Mouse (Mus musculus) kidney, postnatal 36 days (tissue): ENCODE data around the gene Cacnb4.
A peak's percentile ranks its signal among the peaks of the same experiment; 100 is the strongest.

Experiments used
- DNase-seq, 2 experiments: peaks; one replicate each; pipeline ENCODE4 v3.0.0; 2021 to 2022; ENCODE audit warnings: mixed read lengths in 2 of 2

Cacnb4 gene

DNA sequence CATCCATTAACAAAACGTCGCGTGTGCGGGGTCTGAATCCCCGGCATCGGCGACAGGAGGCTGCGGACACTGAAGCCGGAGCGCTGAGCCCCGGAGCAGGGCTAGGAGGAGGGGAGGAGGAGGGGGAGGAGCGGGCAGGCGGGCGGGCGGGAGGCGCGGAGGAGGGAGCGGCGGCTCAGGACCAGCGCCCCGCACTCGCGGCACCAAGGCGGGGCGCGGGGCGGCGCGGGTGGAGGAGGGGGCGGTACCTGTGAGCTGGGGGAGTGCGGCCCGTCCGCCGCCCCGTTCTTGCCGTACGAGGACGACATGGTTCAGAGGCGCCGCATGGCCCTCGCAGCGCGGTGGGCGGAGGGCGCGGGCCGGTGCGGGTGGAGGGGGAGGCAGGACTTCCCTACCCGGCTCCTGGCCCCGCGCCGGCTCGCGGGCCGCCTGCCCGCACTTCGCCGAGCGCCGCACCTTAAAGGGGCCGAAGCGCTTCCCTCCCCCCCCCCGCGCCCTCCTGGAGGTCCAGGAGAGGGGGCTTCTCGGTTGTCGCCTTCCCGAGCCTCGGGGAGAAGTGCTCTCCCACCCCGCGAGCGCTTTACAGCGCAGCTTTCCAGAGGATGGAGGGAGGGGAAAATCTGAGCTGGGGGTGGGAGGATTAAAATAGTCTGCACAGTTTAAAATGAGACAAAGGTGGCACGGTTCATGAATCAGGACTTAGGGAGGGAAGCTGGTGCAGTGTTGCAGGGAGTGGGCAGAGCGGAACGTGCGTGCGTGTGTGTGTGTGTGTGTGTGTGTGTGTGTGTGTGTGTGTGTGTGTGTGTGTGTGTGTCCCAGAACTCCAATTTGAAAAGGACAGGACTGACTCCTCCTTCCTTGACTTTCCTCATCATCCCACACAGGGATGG, at the start of gene Cacnb4:
Gene Cacnb4 (minus strand): TSS at position 809 of the 890 bp plus-strand sequence.
- peak; percentile 25 to 74 for DNase-seq

GRCm38 (mm10) chr2:52720231-52721025, 43.8 kb upstream of the Cacnb4 start:
- DNase-seq = no peak

DNA sequence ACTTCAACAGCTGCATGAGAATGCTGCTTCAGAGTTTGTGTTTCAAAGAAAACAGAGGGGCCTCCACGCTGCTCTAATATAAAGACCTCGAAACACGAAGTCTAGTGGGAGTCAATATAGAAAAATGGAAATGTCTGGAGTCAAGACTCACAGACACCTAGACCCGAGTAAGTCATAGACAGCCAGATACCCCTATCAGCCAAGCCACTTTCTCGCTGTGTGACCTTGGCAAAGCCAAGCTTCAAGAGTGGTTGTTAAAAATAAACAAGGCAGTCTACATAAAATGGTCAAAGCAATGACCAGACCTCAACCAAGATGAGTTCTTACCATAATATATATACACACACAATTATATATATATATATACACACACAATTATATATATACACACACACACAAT, 40.4 kb upstream of the Cacnb4 start:
- no peak for DNase-seq

- no peak for DNase-seq
Measured at GRCm38 (mm10) chr2:52715538-52715937, 38.9 kb upstream of the Cacnb4 start.

GRCm38 (mm10) chr2:52714111-52714510, 37.5 kb upstream of the Cacnb4 start:
- DNase-seq = peak; percentile 31 to 57

DNA sequence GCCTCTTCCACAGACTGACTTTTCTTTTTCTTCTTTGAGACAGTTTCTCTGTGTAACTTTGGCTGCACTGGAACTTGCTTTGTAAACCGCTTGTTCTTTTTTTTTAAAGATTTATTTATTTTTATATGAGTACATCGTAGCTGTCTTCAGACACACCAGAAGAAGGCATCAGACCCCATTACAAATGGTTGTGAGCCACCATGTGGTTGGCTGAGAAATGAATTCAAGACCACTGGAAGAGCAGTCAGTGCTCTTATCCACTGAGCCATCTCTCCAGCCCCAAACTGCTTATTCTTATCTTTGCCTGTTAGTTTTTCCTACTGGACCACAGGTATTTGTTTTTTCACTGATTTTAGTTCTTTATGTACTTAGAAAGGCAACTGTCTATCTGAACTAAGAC, 34.2 kb upstream of the Cacnb4 start:
- DNase-seq = no peak

DNA sequence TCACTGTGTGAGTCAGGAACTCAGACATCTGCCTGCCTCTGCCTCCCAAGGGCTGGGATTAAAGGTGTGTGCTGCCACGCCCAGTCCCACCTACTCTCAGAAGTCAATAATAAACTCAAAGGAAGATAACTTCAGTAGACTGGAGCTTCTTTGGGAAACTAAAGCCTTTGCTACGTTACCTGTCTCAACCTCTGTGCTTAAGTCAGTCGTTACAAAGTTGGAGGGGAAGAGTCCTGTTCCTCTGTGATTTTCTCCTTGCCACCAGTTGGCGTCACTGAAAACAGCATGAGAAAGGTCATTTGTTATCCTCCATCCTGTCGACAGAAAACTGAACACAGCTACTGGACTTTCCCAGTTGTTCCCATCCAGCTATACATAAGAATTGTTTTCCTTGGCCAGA, 32.8 kb upstream of the Cacnb4 start:
- no peak for DNase-seq

DNA sequence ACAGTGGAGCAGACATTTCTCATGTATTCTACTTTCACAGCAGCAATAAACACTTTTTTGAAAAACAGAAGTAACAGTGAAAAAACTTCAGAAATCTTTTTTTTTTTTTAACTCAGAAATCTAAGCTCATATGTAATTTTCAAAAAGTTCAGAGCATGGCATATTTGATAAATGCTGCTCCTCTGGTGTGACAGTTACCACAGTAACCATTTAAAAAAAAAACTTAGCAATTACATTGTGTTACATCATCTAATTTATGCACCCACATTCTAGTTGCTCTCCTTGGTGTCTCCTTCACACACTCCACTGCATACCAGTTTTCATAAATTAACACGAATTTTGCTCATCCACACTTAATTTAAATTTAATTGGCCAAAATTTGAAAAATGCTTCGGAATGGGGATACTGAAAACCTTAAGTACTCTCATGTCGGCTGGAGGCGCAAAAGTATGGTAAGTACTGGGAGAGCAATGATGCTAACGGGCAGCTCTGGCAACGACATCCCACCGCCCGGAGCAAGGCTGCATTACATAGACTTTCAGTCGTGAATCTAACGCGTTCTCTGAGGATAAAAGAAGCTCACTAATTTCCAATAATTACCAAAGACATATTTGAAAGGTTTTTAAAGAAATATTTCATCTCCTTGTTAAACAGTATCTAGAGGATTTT, 24.9 kb upstream of the Cacnb4 start:
- no peak for DNase-seq

DNA sequence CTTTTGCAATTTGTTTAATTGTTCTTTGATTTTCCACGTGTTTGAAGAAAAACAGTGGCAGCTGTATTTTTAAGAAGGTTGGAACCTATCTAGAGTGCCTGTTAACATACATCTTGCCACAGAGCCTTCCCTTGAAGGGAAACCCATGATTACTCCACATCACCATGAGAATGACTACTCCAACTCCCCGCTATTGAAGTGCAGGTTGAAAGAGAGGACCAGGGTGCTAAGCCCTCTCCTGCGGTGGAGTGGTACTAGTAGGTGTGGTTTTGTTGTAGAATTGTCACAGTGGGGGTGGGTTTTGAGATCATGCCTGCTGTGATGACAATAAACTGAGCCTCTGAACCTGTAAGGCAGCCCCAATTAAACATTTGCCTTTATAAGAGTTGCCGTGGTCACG, 23.7 kb upstream of the Cacnb4 start:
- DNase-seq = no peak

GRCm38 (mm10) chr2:52694604-52695003, 18.0 kb upstream of the Cacnb4 start:
- no peak for DNase-seq

- peak in 1 of 2 experiments; percentile 19 for DNase-seq
Measured at GRCm38 (mm10) chr2:52691745-52692144, 15.1 kb upstream of the Cacnb4 start.

- DNase-seq = no peak
Measured at GRCm38 (mm10) chr2:52686601-52687000, 10.0 kb upstream of the Cacnb4 start.

GRCm38 (mm10) chr2:52677589-52677988, 958 bp upstream of the Cacnb4 start:
- no peak for DNase-seq

DNA sequence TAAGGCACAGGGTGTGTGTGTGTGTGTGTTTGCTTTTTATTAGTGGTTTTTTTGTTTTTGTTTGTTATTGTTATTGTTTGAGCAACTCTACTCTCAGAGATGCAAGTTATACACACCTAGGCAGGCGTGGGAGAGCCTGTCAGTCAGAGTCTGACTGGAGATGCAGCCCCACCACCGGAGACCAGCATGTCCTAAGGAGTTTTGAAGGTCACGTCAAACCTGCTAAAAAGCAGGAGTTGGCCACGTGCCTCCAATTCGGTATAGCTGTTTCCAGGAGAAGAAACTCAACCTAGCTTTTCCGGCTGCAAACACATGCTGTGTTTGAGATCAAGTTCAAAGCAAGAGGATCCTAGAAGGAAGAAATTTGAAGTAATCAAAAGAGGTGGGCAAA, 277 bp upstream of the Cacnb4 start:
- DNase-seq = peak in 1 of 2 experiments; percentile 48

DNA sequence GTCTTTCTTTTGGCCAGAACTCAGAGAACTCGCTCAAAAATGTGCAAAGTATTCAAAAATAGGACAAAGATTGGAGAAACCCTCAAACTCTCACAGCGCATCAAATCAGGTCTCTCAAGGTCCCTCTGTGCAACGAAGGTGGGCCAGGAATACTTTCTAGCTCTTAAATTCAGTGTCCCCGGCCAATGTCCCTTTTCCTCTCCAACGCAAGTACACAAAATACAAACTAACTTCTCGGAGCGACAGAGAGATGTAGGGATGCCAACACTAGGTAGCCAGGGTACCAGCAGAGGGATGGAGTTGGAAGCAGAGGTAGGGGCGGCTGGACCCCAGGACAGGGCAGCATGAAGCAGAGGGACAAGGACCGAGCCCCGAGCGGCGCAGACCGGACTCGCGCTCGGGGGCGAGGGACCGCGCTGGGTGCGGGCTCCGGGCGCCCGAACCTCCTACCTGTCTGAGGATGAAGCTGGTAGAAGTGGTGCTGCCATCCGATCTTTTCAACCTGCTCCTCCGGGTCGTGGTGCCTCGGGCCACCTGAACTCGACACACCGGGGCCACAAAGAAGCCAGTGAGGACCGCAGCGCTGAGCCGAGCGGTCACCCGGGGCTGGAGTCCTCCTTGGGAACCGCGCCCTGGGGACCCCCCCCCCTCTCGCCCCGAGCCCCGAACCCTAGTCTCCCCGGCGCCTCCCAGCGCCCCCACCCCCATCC, 1.2 kb downstream of the Cacnb4 start:
- DNase-seq = peak in 1 of 2 experiments; percentile 25

DNA sequence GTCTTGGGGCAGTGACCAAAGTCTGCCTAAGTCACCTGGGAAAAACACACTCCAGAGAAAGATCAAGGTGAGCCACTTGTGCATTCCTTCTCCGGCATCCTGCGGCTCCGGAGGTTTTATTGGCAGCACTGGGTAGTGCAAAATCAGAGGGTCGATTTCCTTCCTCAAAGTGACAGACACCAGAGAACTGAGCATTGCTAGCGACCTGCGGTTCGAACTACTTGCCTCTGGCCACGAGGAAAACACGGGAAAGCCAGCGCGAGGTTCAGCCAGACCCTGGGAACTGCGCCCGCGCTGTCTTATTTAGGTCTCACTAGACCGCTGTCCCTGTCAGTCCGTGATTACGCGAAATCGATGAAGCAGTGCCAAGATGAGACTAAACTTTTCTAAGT, 1.7 kb downstream of the Cacnb4 start:
- DNase-seq = peak; percentile 24 to 48

DNA sequence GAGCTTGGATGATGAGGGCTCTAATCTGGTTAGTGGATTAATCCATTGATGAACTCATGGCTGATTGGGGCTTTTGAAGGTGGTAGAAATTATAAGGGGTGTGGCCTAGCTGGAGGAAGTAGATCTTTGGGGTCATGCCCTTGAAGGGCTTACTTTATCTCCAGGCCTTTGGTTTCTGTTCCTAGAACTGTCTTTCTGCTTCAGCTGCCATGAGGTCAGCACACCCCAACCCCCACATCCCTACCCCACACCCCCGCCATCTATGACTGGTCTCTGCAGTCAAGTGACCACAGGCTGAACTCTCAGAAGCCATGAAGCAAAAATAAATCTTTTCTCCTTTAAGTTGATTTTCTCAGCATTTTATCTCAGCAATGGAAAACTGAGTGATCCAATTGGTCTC, 3.5 kb downstream of the Cacnb4 start:
- DNase-seq = no peak

GRCm38 (mm10) chr2:52670733-52671132, 5.9 kb downstream of the Cacnb4 start:
- no peak for DNase-seq

DNA sequence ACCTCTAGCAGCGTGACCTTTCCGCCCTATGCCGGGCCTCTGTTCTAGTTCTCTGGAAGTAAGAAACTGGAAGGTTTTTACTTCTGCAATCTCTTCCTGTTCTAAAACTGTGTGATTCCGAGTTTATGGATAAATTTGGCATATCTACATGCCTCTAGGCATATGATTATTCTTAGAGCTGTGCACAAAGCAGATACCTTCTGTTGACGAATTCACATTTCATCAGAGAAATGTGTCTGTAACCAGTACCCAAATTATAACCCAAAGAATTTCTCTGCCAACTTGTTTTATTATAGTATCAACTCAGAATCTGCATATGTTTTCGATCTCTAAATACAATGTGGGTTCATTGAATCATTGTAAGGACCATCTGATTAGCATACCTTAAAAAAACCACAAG, 8.2 kb downstream of the Cacnb4 start:
- DNase-seq = no peak

- DNase-seq = no peak
Measured at GRCm38 (mm10) chr2:52656722-52657121, 19.9 kb downstream of the Cacnb4 start.

DNA sequence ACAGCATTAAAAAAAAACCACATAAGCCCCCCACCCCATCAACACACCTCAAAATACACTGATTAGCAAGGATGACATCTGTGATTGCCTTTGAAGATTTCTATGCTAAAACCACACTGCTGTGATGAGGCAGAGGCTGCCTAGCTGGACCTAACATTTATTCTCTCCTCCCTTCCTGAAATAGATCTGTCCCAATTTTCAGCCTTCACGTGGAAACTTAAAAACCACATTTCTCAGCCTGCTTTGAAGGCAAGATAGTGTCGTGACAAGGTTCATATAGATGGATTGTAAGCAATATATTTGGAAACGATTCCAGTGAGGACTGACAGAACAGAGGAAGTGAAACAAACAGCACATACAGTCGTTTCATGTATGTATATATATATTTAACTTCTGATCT, 22.1 kb downstream of the Cacnb4 start:
- no peak for DNase-seq

DNA sequence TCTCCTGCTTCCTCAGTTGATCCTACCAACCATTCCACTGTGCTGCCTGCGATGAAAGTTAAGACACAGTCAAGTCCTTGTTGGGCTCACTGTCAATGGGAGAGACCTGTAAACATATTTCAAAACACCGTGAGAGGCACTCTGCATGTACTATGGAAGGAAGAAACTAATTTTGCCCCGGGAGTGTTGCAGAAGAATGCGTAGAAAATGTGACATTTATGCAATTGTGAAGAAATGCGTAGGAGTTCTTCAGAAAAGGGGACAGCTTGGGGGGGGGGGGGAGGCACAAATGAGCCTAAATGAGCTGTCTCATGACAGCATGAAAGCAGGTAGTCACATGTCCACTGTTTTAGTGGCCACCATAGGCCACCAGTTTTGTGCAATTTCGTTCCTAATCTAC, 25.1 kb downstream of the Cacnb4 start:
- no peak for DNase-seq
